Mouse (Mus musculus) ovary, adult 18-20 months (tissue): ENCODE results near the gene Serpina3i.
"Not testable (repeated sequence)": the region's sequence is repeated elsewhere in the genome, so short reads cannot be mapped to it uniquely, and the experiment has no call there.

ENCODE experiments used
- DNase-seq: peaks from one replicate; pipeline ENCODE4 v3.0.0; 2022; ENCODE audit warnings: low spot score, mixed read lengths

The Serpina3i gene

GRCm38 (mm10) chr12:104262863-104263262, at the start of gene Serpina3i:
TSS of gene Serpina3i (plus strand) at chr12:104263122.
- no peak for DNase-seq

GRCm38 (mm10) chr12:104213689-104214444, 49.1 kb upstream of the Serpina3i start:
- no peak for DNase-seq

- DNase-seq, result no peak
These were observed 48.5 kb upstream of the Serpina3i start, which contains the start of gene Serpina3f for GRCm38 (mm10) chr12:104214445-104214753. TSS of gene Serpina3f (plus strand) at chr12:104214544.

GRCm38 (mm10) chr12:104215249-104215648, 47.7 kb upstream of the Serpina3i start:
- DNase-seq, result no peak

- no peak for DNase-seq
These were observed 41.3 kb upstream of the Serpina3i start for GRCm38 (mm10) chr12:104221616-104222015.

GRCm38 (mm10) chr12:104223690-104224089, 39.2 kb upstream of the Serpina3i start:
- DNase-seq, result no peak

GRCm38 (mm10) chr12:104224598-104225300, 38.2 kb upstream of the Serpina3i start:
- DNase-seq, result no peak

- DNase-seq, result no peak
These were observed 32.2 kb upstream of the Serpina3i start for GRCm38 (mm10) chr12:104230762-104231161.

- no peak for DNase-seq
These were observed 27.0 kb upstream of the Serpina3i start, which contains the start of gene Serpina3g for GRCm38 (mm10) chr12:104235915-104236314. TSS of gene Serpina3g (plus strand) at chr12:104236245.

GRCm38 (mm10) chr12:104238048-104238447, 24.9 kb upstream of the Serpina3i start:
- DNase-seq, result not testable (repeated sequence)

GRCm38 (mm10) chr12:104243307-104243706, 19.6 kb upstream of the Serpina3i start:
- no peak for DNase-seq

- DNase-seq, result no peak
These were observed 17.8 kb upstream of the Serpina3i start for GRCm38 (mm10) chr12:104245092-104245491.

- no peak for DNase-seq
These were observed 17.3 kb upstream of the Serpina3i start for GRCm38 (mm10) chr12:104245595-104245994.

GRCm38 (mm10) chr12:104247553-104248002, 15.3 kb upstream of the Serpina3i start:
- DNase-seq, result no peak

GRCm38 (mm10) chr12:104248231-104248630, 14.7 kb upstream of the Serpina3i start:
- DNase-seq, result no peak

- DNase-seq, result no peak
These were observed 1.9 kb upstream of the Serpina3i start for GRCm38 (mm10) chr12:104261041-104261440.

GRCm38 (mm10) chr12:104266374-104266773, 3.5 kb downstream of the Serpina3i start:
- no peak for DNase-seq

- DNase-seq, result no peak
These were observed 15.5 kb downstream of the Serpina3i start for GRCm38 (mm10) chr12:104278216-104279055.

- no peak for DNase-seq
These were observed 16.1 kb downstream of the Serpina3i start for GRCm38 (mm10) chr12:104279056-104279435.

- DNase-seq, result no peak
These were observed 20.5 kb downstream of the Serpina3i start for GRCm38 (mm10) chr12:104283380-104283779.

GRCm38 (mm10) chr12:104288336-104288735, 25.4 kb downstream of the Serpina3i start:
- no peak for DNase-seq

GRCm38 (mm10) chr12:104289872-104290271, 26.9 kb downstream of the Serpina3i start:
- DNase-seq, result no peak
